Mouse (Mus musculus): Measurements from ENCODE around the gene Abcc6.
A peak's percentile ranks its signal among the peaks of the same experiment; 100 is the strongest.
"Not testable (repeated sequence)": the region's sequence is repeated elsewhere in the genome, so short reads cannot be mapped to it uniquely, and the experiment has no call there.

The Abcc6 gene

DNA sequence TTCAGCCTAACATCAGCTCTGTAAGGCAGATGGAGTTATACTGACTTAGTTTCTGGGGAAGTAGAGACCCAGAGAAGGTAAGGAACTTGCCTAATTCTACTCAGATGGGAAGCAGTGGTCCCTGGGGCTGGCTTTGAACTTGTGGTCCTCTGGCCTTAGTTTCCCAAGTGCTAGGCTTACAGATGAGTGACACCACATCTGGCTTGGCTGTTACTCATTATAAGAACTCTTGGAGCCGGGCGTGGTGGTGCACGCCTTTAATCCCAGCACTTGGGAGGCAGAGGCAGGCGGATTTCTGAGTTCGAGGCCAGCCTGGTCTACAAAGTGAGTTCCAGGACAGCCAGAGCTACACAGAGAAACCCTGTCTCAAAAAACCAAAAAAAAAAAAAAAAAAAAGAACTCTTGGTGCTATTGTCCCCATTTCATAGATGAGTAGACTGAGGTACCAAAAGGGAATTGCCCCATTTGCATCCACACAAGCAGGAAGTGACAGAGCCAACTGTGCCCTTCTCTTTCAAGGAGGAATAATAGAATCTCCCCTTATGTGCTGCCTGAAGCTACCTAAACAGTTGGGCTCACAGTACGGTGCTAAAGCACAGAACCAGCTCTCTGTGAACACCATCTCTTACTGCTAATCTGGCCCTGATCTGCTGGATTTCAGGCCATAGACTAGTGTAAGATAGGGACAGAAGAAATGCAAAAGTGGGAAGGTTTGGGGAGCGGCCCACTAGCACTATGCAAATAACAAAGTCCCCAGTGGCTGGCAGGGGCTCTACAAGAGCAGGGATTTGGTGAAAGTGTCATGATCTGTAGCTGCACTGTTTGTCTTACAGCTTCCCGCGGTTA, 580 bp downstream of the Abcc6 start:
- DNase-seq (ENCODE audit: low read depth, low spot score): no peak

DNA sequence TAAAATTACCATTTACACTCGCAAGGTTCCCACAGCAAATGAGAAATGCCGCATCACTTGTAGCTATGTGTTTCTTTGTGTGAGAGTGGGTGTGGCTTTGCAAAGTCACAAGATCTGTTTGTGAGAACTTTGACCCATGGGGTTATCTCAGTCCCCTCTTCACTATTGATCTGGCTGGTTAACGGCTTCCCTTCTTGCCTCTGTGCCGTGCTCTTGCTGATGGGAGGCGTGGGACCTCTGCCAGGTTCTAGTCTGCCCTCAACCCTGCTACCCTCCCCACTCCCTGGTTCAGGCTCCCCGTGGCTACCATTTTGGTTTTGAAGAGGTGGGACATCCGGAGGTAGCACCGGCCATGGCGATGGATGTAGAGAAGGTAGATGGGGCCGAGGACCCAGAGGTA, 1.4 kb downstream of the Abcc6 start:
- DNase-seq (ENCODE audit: low read depth, low spot score): no peak

DNA sequence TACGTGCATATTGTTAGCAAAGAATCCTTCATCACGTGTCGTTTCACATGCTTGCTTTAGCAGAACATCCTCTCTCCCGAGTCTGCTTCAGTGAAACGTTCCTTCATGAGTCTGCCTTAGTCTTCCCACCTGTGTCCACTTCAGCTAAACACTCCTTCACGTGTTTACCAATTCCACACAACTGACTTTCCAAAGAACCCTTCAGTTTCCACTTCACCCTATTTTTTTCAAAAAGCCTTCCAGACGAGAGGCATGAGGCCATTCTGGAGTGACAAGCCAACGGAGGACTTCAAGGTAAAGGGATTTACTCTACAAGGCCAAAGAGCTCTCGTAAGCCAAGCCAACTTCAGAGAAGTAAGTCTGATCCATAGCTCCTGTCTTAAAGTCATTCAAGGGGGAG, 4.7 kb downstream of the Abcc6 start:
- DNase-seq (ENCODE audit: low read depth, low spot score): no peak

DNA sequence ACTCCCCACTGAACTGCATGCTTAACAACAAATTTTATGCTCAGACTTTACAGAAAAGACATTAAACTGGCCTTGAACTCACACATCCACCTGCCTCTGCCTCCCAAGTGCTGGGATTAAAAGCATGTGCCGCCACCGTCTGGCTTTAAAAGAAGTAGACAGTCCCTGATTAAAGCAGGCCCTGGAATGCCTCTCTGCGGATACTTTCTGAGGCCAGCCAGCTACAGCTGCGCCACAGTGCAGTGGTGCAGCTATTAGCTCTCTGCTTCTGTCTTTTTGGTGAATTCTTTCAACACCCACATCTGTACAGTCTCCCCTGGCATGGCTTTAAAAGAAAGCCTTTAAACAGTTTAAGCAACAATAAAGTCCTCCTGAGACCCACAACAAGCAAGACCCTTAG, 8.2 kb downstream of the Abcc6 start:
- DNase-seq (ENCODE audit: low read depth, low spot score): no peak

DNA sequence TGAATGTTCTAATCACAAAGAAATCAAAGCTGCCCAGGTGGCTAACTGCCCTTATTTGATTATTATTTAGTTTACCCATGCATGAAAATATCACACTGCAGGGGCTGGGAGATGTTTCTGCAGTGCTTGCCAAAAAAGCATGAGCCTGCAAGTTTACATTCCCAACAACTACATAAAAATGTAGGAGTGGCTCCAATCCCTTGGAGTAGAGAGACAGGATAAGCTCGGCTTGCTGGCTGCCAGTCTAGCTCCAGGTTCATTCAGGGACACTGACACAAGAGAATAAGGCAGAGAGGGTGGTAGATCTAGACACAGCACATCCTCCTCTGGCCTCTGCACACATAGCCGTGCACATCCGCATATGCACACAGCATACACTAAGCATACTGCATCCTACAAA, 10.5 kb downstream of the Abcc6 start:
- no peak for DNase-seq (ENCODE audit: low read depth, low spot score)

DNA sequence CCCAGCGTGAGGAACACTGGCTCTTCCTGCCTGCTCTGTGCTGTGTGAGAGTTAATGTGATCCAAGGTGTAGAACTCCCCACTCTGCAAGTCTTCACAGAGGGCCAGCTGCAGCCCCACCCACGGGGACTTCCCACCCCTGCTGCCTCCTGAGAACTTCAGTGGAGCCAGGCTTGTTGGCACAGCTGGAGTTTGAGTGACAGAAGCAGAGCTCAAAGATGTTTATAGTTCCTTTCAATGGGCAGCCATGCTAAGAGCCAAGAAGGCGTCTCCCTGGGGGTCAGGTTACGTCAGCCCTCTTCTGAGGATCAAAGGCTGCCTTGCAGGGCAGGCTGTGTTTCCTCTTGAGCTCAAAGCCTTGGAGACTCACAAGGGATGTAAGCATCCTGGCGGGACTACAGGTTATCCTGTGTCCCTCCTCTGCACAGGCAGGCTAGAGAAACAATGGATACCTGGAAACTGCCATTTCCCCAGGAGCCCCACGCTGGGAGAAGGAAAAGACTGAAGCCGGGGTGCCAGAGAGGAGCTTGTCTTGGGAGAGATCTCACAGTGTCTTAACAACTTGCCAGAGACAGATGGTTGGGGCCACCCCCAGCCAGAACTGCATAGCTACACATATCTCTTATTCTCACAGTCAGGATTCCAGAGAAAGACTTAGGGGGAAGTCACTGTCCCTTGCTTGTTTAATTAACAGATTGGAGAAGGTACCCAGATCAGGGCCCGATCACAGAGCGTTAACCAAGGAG, 16.7 kb downstream of the Abcc6 start:
- DNase-seq (ENCODE audit: low read depth, low spot score): peak; percentile 46

DNA sequence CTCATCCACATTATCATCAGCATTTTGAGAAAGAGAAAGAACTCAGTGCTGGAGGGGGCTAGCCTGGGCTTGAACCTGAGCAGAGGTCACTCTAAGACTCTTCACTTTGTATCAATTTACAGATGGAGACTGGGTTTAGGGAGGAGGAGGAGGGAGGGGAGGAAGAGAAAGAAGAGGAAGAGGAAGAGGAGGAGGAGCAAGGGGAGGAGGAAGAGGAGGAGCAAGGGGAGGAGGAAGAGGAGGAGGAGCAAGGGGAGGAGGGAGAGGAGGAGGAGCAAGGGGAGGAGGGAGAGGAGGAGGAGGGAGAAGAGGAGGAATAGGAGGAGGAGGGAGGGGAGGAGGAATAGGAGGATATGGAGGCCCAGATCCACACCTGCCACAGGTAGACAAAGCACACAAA, 18.0 kb downstream of the Abcc6 start:
- DNase-seq (ENCODE audit: low read depth, low spot score): no peak

DNA sequence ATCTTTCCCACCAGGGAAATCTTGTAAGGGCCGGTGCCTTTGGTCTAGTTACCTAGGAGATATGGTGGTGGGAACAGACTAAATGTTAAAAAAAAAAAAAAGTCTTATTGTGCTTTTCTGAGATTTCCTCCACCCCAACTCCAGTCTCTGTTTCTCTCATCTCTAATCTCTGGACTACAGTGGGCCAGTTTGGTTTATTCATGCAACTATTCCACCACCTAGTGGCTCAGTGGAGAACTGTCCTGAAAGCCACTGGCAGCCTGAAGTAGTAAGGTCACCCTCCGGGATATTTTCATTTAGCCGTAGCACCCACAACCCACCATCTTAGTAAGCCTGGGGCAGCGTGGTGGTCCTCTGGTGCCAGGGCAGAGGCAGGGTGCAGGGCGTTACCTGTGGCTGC, 20.5 kb downstream of the Abcc6 start:
- DNase-seq (ENCODE audit: low read depth, low spot score): no peak

DNA sequence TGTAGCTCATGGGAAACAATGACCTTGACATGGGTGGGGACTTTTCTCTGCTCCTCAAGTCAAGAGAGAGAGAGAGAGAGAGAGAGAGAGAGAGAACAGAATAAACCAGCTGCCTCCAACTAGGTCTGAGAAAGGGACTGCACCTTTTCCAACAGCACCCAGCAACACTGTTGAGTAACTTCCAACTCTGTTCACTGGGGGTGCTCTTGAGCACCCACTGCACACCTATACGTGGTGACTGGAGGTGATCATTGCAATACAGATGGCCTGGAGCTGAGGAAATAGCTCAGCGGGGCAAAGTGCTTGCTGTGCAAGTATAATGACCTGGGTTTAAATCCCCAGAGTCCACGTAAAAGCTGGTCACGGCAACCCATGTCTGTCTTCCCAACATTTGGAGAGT, 27.4 kb downstream of the Abcc6 start:
- no peak for DNase-seq (ENCODE audit: low read depth, low spot score)

DNA sequence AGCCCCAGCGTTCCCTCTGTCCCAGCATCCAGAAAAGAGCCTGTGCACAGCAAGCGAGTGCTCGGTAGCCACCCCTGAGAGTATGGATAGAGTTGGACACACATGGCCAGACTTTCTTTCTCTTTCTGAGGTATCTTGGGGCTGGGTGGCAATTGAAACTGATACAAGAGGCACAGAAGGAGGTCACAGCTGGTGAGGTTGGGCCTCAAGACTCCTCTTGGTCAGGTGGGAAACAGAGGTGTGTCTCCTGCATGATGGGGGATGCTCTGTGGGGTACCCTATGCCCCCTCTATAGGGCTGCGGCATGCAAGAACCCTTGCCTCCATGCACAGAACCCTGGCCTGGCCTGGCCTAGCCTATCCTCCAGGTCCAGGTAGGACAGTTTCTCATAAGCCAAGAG, 29.5 kb downstream of the Abcc6 start:
- DNase-seq (ENCODE audit: low read depth, low spot score): no peak

DNA sequence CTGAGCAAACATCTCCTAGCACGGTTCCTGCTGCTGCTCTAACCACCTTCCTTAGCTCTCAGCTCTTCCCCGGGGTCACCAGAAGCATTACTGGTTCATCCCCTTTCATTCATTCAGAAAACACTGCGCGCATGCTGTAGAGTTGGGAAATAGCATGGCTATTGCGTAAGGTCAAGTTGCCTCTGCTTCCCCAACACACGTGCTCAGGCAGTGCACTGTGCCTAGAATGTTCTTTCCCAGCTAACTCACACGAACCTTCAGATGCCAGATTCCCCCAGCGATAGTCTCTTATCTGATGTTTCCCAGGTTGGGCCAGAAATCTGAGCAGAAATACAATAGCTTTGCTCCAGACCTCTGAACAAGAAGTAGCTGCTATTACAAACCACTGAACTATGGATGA, 37.6 kb downstream of the Abcc6 start:
- no peak for DNase-seq (ENCODE audit: low read depth, low spot score)

DNA sequence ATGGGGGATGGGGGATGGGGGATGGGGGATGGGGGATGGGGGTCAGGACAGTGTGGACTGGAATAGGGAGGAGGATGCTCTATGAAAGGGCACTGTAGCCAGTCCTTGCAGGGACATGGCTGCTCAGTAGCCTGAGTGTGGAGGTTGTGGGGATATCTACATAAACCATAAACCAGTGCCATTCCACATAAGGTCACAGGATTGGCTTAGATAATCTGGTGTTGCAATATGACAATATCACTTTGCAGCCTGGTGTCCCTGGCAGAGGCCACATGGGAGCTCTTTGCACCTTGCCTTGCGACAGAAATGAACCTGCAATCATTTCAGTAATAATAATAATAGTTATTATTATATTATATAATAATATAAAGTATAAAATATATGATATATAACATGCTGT, 41.8 kb downstream of the Abcc6 start:
- no peak for DNase-seq (ENCODE audit: low read depth, low spot score)

DNA sequence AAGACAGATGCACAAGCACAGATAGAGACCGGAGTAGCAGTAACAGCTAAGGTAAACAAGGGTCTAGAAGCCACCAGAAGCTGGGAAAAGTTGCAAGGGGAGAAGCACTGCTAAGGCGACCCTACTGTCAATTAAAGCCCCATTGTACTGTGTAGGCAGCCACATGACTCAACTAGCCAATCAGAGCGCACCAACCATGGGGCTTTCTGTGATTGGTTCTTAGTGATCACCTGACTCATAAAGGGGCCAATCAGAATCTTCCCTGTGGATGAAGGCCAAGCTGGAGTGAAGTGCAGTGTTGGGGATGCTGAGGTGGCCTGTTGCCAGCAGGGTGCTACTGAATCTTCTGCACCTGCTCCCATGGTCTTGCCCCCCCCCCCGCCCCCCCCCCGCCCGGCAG, 43.2 kb downstream of the Abcc6 start:
- peak; percentile 22 for DNase-seq (ENCODE audit: low read depth, low spot score)

DNA sequence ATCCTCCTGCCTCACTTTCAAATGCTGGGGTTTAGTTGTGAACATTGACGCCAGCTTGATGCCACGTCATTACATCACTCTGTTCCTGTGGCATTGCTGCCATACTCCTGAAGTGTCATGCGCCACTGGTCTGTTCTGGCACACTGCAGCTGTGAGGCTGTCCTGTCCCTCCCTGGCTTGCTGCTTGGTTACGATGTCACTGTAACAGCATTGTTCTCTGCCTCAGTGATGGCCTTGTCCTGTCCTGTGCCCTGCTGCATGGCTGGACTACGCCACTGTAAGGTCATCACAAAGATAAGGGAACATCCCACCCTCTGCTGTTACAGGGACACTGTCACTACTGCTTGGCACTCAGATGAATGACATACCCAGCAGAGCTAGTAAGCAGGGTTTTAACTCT, 48.5 kb downstream of the Abcc6 start:
- no peak for DNase-seq (ENCODE audit: low read depth, low spot score)

DNA sequence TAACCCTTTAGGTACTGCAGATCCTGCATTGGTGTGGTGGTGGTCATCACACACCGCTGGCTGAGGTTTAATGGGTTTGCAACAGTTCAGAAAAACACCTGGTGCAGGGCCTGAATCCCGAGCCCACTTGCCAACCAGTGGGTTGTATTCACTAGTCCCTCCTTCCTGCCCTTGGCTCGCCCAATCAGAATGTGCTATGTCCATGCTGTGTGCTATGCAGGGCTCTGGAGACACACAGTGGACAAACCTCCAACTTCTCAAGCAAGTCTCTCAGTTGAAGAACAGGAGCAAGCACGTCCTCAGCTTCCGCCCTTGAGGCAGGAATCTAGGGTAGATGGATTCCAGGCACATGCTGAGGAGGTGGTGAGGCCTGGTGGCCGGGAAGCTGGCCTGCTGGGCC, 55.6 kb downstream of the Abcc6 start:
- no peak for DNase-seq (ENCODE audit: low read depth, low spot score)

DNA sequence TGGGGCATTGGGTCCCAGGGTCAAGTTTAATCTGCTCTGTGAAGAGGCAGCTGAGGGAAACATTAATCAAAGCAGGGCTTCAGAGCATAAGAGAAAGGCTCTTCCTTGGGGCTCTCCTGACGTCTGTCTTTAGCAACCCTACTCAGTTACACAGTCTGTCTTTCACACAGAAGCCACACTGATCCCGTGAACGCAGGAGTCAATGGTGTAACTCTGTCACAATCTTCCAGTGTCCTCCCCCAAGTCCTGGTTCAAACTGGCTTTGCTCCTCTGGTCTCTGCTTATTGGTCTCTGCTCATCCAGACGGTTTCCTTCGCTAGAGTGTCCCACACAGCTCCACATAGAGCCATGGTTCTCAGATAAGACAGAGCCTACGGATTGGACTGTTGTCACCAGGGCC, 56.0 kb downstream of the Abcc6 start:
- DNase-seq (ENCODE audit: low read depth, low spot score): no peak

DNA sequence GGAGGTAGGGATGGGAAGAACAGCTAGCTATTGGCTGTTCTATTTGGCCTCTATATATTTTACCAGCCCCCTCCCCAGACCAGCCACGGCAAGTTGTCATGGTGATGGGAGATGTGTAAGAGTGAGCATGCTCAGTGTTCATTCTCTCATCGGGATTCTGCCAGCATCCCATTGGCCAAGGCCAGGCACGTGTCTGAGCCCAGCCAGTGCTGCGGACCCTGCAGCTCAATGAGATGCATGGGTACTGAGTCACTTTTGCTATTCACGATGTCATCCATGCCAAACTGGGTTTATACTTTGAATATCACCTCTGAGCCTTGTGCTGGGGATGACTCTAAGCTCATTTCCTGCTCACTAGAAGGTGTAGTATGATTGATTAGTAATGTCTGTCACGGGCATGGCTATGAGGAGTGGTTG, 56.8 kb downstream of the Abcc6 start:
- no peak for DNase-seq (ENCODE audit: low read depth, low spot score)

DNA sequence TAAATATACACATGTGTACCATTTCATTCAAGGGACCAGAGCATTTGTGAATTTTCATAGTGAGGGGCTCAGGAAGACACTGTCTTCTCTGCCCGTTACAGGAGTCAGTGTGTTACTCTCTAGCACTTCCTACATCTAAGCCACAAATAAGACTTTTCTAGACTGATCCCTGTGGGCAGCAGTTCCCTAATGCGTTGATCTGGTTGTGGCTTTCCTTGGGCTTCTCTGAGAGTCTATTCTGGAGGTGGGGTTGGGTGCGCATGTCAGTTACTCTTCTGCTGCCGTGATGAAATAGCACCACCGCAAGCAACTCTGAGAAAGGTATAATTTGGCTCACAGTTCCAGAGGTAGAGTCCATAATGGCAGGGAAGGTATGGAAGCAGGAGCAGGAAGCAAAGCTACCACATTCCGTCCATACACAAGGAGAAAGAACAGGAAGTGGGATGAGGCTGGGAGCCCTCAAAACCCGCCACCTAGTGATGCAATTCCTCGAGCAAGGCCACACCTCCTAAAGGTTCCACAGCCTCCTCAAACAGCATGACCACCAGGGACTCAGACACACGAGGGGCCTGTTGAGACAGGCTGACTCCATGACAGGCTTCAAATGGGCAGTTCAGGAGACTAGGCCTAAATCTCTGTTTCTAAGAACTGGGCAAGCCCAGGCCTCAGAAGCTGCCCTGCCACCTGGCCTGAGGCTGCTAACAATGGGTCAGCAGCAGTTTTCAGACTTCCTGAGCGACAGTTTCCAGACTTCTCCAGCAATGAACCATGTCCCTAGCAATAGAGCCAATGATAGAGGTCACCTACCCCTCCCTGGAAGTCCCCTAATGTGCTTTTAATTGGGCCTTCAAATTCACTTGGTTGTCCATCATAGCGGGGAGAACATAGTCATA, 58.0 kb downstream of the Abcc6 start:
- peak; percentile 14 for DNase-seq (ENCODE audit: low read depth, low spot score)

DNA sequence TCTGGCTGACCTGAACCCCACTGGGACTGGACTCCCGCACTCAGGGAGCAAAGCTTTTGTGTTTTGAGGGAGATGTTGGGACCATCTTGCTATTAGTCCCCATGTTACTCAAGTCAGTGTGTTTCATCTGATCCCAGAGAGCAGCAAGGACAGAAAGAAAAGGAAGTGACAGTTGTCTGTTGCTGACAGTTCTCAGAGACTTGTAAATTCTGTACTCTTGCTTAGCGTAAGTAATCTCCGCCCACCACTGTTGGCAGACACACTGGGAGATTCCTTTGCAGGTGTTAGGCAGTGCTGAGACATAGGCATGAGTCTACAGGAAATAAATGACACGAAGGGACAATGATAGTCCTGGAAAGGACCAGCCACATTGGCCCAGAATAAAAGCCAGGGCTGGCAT, 73.5 kb downstream of the Abcc6 start:
- DNase-seq (ENCODE audit: low read depth, low spot score): no peak

DNA sequence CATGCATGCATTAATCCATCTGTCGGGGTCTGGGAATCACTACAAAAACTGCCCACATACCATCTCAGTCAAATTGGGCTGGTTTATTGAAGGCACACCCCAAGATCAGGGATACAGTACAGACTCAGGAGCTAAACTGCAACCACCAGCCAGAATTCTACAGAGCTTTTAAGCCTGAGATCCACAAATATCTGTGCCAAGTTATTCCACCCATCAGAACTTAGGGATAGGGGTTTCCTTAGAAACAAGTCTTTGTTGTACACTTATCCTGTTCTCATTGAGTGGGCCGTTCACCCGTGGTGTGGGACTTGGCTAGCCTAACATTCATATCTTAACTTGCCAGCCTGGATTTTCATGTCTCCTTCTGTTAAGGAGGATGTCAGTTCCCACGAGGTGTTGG, 81.0 kb downstream of the Abcc6 start:
- no peak for DNase-seq (ENCODE audit: low read depth, low spot score)

DNA sequence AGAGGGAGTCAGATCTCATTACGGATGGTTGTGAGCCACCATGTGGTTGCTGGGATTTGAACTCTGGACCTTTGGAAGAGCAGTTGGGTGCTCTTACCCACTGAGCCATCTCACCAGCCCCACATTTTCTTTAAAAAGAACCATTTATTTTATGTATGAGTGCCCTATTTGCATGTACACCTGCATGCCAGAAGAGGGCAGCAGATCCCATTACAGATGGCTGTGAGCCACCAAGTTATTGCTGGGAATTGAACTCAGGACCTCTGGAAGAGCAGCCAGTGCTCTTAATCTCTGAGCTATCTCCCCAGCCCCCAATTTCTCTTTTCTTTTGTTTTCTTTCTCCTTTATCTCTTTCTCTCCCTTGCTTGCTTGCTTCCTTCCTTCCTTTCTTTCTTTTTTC, 86.8 kb downstream of the Abcc6 start:
- not testable (repeated sequence) for DNase-seq (ENCODE audit: low read depth, low spot score)

DNA sequence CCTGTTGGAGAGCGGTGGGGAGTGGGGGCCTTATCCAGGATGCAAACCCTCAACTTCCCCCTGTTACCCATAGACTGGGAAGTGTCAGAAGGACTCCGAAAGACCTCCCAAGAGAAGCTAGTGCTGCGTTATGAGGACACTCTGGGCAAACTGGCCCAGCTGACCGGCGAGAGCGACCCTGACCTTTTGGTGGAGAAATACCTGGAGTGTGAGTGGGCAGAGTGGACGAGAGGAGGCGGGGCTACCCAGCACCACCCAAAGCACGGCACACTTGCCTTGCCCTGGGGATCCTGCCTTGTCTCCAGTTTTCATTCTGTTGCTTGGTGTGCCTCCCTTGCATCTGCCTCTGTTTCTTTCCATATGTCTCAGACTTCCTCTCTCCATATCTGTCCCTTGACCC, 88.1 kb downstream of the Abcc6 start:
- no peak for DNase-seq (ENCODE audit: low read depth, low spot score)

Data from WW6 (cell line).